Mouse (Mus musculus) thymus, postnatal 25 days (tissue): ENCODE measurements around the gene Frmd6.
A peak's percentile ranks its signal among the peaks of the same experiment; 100 is the strongest.

Experiments used
- DNase-seq: peaks from one replicate; pipeline ENCODE4 v3.0.0; 2022

Frmd6 gene

DNA sequence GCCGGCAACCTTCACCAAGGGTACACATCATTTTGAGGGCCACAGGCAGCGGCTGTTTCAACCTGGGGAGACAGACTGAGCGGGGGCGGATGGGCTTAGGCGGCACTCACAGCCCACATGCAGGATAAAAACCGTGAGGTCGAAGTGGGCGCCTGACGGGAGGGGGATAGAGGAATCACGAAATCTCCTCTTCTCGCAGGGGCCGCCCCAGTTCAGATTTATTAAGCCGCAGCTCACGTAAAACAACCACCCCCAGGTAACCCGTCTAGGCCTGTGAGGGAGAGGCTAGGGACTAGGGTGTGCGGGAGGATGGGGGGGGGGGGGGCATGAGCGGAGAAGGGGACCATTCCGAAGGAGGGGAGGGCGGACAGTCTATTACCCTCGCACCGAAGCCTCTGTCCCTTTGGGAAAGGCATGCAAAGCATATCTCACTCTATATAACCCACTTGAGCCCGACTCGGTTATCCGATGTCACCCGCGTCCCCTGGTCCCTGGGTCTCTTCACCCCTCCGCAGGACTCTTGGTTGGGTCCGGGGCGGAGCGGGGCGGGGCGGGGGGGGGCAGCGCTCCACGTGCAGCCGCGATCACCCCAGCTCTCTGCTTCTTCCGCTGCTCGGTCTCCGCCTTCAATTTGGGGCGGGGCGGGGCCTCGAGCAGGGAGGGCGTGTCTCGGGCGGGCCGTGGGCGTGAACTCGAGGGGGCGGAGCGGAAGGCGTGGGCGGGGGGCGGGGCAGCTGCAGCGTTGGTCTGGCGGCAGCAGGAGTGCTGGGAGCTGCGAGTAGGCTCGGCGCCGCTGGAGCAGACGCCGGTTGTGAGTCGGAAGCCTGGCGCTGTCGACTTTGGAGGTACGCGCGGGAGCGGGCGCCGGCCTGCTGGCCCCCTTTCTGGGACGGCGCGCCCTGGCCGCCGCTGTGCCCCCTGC is at the start of gene Frmd6:
Frmd6 (plus strand) TSS at position 786 of the 922 bp plus-strand sequence.
- DNase-seq, result peak; percentile 96

DNA sequence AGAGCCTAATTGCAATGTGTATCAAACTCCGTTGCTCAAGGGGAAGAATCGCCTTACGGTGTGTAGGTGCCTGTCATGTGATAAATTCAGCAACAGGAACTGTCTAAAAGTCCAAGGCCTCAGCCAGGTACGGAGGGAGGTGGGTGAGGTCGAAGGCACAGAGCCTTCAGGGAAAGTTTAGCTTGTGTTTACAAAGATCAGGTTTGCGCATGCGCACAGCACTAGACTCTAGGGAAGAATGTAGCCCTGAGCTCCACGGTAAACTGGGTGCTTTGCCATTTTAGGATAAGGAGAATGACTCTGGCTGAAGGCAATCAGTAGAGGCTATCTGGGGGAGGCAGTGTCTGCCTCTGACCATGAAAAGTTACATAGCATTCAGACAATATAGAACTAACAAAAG is 49.7 kb upstream of the Frmd6 start:
- no peak for DNase-seq

DNA sequence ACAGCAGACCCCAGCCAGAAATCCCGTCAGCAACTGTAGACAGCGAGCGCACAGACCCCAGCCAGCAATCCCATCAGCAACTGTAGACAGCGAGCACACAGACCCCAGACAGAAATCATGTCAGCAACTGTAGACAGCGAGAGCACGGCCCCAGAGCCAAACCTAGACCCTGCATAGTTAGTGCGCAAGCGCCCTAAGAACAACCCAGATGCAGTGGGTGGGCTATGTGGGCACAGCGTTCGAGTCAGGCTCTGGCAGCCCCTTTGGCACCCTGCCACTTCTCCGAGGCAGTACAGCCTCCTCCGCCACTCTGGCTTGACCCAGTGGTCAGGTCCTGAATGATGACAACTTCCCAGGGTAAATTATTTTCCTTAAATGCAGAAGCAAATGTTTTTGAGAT is 48.6 kb upstream of the Frmd6 start:
- DNase-seq, result no peak

DNA sequence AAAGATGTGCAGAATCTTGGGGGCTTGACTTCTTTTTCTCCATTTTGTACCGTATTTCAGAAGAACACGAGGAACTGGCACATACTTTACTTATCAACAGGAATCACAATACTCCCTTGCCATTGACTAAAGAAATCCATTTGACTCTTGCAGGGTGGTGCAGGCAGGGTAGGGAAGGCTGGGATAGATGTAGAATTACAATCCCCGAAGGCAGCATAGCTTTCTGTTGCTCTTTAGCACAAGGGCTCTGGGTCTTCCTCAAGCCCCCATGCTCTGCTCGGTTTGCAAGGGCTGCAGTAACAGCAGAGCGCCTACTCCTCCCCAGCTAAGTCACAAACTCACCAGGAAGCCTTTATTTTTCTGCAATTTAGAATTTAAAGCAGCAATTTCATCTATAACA is 47.8 kb upstream of the Frmd6 start:
- no peak for DNase-seq

DNA sequence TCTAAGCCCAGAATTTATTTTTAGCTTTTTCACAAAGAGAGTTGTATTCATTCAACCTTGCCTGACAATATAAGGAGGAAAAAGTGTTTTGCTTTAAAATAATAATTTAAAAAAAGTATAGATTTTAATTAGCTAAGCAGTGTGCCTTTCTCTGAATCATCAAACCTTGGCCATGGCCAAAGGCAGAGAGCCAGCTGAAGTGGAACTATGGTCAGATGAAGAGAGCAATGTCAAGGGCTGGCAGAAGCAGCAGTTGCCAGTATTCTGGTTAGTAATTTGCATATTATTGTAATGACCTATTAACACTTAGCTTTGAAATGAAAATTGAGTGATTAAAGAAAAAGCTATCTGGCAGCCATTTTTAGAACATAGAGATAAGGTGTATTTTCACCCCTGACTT is 47.4 kb upstream of the Frmd6 start:
- DNase-seq, result no peak

DNA sequence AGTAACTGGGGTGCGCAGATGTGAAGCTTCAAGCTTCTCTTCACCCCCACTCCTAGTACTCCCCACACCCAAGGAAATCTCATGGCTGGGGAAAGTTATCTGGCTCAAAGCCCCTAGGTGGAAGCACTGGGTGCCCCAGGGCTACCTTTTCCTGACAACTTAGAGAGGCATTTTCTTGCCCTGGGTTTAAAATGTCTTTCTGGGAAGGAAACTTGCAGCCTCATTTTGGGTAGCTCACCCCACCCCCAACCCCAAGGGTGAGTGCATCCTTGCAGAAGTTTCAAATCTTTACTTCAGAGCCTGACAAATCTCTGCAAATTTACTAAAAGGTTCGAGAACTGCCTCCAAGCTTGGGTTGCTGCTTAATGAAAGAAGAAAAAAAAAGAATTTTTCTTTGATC is 47.0 kb upstream of the Frmd6 start:
- no peak for DNase-seq

DNA sequence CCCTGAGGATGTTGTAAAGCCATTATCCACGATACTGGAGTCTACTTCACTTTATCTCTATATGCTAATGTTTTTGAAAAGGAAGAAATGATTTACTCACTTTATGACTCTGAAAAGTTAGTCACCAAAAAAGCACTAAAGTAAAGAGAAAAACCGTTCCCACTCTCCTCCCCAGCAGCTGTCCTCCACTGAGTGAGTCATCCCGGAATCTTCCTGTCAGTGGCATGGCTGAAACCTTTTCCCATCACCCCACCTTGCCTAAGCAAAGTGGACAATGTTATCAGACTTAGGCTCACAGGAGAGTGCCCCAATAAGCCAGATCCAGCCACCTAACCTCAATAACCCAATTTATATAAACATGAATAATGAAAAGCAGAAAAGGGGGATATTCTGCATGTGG is 46.6 kb upstream of the Frmd6 start:
- DNase-seq, result no peak

DNA sequence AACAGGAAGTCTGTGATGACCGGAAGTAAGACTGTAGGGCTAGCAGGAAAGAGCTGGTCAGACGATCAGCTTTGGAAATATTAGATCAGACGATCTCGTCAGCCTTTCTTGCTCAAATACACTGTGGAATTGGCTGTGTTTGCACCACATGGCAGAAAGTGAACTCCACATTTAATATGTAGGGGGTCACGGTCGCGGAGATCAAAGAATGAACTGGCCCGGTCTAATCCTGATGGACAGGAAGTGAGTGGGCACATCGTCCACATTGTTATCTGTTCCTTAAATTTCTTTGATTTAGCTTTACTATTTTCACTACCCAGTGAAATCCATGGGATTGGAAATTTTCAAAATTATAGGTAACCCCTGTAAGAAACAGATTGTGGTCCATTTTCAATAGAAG is 42.3 kb upstream of the Frmd6 start:
- no peak for DNase-seq

DNA sequence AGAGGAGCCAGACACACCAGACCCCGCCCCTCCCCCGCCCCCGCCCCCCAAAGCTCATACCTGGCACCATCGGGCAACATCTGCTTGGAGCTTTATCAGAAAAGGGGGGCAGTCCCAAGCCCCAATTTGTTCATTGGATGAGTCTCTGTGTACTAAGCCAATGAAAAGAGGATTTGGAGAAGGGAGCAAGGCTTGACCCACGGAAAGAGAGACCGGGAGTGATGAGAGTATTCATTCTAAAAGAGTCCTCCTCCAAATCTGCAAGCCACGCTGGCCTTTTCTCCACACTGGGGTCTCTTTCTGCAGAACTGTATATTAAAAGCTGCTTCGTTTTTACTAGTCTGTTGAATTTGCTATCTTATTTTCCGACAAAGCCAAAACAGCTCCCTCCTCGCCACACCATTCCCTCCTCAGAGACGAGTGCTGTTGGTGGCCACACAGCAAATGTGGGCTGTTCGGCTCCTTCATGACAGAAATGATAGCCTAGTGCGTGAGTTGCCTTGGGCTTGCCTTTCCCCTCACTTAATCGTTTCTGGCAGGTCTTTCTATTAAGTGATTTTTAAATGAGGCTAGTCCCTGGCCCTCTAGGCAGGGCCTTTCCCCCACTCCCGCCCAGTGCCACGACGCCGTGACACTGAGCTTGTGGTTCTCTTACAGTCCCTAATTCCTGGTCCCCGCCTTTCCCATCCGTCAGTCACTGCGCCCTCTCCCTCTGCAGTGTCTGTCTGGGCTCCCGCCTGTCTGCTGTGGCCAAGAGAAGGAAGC is 41.7 kb upstream of the Frmd6 start:
- no peak for DNase-seq

DNA sequence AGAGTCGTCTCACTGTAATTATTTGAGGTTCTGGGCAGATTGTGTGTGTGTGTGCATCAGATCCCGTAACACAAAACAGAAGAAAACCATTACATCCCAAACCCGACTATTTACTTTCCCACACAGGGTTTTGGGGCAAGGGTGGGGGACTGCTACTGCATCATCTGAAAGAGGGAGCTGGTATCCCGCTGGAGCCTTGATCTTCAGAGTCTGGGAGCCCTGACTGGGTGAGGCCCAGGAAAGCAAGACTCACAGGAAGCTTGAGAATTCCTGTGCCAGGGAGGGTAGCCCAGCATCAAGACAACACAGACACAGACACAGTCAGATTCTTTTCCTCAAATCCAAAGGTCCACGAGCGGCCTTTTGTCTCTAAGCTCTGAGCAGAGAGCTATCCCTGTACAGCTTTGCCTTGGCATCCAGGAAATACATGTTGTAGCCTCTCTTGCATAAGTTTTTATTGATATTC is 41.0 kb upstream of the Frmd6 start:
- DNase-seq, result no peak

DNA sequence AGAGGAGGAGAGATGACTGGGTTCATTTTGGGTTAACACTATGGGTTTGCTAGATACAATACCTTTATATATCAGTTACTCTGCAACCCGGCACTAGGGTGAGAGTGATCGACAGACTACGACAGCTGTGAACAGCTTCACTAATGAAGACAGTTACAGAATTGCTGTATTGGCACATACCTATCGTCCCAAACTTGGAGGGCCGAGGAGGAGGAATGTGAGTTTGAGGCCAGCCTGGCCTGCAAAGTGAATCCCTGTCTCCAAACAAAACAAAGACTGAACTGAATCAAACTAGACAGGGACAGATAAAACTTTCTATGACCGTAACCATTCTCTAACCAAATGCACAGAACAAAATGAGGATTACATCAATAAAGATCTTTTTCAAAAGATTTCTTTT is 36.0 kb upstream of the Frmd6 start:
- DNase-seq, result no peak

DNA sequence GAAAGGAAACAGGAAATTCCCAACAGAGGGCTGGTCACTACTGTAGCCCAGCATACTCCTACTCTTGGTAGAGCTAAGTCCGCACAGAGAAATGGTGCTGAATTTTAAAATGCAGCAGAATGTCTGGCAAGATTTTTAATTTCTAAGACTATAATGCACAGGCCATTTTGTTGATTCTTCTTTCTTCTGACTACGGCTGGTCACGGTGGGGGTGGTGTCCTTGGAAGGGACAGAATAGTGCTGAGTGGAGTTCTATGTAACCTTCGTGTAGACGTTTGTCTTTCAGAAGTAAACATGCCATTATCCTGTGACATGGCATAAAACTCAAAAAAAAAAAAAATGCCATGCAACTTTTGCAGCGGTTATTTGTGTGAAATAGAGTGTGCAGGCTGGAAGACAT is 32.0 kb upstream of the Frmd6 start:
- no peak for DNase-seq

DNA sequence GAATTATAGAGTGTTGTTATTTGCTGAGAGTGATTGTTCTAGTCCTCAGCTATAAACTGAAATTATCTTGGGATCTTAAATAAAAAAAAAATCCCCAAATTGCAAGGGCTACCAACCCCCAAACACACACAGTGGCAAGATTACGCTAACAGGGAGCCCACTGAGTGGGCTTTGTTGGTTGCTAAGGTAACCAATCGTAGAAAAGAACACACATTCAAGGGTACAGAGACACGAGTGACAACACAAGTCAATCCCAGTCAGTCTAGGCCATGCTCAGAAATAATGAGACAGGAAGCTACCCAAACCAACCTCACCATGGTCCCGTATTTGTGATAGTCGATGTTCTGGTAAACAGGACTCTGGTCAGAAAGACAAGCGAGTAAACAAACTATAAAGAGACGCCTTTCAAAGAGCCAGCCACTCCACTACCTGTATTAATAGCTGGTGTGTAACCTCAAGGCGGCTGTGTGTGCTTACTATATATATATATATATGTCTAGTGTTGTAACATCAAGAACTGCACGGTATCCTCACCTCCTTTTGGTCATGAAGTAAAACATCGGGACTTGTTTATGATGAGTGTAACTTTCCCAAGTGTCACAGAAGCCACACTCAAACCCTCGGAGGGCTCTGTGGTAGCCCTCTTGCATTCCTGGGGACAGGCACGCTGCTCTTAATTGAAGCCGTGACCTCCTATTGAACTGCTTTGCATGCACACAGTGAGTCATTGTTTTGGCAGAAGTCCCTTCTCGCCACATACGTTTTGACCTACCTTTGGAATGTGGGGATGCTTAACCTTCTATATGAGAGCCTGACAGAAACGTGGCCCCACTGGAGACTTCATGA is 30.5 kb upstream of the Frmd6 start:
- no peak for DNase-seq

DNA sequence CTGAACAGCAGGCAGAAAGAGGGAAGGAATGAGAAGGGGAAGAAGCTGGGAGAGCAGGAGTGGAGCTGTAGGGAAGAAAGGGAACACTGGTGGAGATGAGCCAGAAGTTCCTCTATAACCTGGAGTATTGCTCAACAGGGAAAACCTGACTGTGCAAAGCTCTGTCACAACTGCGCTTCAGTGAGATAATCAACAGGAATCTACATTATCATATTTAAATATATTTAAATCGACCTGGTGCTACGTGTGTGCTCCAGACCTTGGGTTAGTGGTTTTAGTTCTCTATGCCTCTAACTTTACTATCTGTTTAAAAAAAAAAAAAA is 30.0 kb upstream of the Frmd6 start:
- no peak for DNase-seq

DNA sequence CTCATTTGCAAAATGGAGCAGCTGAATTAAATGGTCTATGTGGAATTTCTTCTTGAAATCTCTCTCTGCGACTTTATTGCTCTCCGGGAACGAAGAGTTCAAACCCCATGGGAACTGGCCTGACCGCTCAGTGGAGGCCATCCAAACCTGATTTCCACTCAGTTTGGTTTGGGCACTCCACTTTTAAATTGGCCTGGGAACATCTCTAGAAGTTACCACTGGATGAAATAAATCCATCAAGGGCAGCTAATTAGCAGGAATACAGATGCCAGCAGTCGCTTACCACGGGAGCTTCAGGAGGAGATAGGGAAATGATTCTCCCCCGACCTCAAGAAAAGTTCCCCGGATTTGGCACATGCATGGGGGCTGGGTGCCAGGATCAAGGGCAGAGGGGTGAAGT is 26.8 kb upstream of the Frmd6 start:
- no peak for DNase-seq

DNA sequence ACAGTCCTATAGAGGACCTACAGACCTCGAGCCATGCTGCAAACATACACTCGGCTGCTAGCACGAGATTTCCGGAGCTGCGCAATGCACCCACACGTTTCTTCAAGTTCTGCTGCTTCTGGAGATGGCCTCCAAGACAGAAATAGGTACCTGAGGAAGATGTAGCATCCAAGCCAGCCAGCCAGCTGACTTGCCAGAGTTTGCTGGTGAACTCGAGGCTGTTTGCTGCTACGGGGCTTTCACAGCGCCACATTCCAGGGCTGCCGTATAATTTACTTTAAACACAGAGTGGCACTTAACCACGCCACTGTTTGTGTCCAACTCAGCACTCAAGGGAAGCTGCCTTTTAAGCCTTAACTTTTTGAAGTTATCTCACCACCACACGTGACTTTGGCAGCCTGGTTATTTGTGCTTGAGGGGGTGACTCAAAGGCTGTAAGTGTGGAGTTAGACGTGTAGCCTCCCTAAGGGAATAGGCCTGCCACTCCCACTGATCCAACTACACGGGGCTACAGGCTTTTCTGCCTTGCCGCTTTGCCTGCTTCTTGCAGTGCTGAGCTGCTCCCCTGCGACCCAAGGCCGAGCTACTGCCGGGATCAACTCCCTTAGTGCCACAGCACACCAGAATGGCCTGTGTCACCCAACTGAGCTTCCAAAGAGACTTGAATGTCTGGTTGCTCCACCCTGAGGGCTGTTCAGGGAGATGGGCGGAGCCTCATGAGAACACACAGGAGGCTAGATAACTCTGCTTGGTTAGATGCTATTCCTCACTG is 25.9 kb upstream of the Frmd6 start:
- no peak for DNase-seq

DNA sequence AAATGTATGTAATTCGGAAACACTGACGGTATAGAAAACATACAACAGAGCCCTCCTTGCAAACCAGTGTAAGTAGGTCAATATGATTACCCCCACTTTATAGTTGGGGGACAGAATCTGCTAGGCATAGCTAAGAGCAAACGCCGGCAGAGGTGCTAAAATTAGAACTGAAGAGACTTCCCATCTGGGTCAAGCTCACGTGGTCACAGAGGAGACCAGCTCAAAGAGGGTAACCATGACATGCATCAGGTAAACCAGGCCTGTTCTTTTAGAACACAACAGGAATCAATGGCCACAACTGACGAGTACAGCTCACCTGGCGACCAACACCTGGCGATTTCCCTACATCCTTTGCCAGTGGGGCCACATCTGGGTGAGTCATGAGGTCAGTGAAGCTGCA is 25.2 kb upstream of the Frmd6 start:
- DNase-seq, result no peak

DNA sequence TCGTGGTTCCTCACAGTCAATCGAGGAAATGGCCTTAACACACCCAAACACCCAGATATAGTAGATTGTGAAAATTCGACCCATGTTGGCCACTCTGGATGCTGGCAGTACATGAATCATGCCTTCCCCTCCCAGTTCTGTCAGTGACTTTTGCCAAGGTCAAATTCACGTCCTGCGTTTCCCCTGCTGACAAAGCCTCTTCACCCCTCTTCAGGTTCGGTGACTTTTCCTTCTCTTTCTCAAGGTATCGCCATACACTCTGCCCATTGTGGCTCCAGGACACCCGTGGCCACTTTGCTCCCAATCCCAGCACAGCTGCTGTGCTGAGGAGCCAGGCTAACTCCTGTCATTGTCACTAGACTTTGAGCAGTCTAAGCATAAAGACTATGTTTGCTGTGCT is 24.0 kb upstream of the Frmd6 start:
- DNase-seq, result no peak

DNA sequence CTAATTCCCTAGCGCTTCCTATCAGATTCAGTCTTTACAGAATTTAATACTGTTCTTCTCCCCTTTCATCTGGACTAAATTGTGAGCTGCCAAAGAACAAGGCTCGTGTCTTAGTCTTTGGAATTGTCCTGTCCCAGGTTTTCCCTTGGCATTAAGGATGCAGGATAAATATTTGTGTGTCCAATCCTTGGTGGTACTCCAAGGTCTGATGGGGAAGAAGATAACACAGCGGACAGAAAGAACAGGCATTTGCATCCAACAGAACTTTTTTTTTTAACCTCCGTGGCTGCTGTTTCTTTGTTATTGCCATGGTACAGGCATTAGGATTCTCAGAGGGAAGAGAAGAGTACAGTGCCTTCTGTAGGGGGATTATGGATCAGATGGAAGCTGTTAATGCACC is 21.8 kb upstream of the Frmd6 start:
- DNase-seq, result no peak

DNA sequence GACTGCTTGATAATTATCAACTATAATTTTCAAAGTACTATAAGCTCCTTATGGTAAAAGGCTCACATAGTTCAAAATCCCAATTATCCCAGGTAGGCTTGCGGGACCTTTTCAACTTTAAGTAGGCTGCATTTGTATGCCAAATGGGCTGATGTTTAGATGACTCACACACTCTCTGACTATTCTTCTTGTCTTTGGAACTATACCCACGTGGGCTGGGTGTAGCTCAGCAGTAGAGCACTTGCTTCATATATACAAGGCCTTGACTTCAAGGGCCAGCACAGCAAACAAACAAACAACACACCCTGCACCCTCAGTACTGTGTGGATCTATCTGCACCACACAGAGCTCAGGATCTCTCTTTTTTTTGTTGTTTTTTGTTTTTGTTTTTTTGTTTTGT is 20.3 kb upstream of the Frmd6 start:
- DNase-seq, result no peak

DNA sequence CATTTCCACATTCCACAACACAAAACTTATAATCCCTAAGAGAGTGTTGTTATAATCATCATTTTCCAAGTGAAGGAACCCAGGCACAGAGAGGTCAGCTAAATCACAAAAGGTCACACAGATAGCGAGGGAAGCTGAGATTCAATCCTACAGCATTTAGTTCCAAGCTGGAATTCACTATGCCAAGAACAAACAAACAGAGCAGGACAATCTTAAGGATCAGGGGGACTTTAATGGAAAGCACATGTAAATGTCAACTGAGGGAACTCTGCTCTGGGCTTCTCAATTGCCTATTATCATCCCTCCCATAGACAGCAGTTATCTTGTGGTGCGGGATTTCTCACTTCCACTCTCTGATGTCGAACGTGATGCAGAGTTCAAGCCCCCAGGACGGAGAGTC is 17.8 kb upstream of the Frmd6 start:
- DNase-seq, result no peak

DNA sequence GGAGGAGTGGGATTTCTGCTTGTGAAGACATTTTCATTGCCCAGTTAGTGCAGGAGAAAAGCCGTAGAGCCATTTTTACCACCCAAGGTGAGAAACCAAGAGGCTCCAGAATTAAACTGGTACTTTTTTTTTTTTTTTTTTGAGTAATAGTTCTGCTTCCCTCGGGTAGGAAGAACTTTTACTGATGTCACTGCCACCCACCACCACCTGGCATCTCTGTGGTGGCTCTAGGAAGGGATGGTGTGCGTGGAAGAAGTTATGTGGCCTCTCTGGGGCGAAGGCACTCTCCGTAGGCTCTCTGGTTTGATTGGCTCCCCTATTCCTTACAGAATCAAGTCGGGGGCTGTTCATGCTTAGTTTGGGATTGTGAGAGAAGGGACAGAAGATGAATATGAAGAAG is 17.3 kb upstream of the Frmd6 start:
- DNase-seq, result no peak

DNA sequence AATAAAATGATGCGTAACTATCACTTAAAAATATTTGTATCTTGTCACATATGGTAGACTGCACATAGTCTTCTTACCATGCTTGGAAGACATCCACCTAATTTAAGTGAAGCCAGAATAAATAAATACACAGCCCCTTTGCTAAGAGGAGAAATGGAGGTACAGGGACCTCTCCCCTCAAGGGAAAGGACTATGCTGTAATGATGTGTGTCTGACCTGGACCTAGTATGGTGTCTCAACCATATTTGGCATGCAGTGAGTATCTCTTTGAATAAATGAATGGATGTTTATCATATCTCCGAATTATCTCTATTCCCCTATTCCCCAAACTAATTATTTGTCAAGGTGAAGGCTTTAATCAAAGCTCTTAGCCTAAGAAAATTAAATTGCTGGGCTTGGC is 15.4 kb upstream of the Frmd6 start:
- no peak for DNase-seq
